Mouse (Mus musculus): Measurements from ENCODE around the gene Dhx34. TPM values are rescaled to one million over a fixed set of nuclear protein-coding genes. Genes with fewer than 3 reads are reported as not detected.

Dhx34 gene
- total RNA-seq, 2 experiments from 2014 or later: 12.2 to 13.4 TPM

DNA sequence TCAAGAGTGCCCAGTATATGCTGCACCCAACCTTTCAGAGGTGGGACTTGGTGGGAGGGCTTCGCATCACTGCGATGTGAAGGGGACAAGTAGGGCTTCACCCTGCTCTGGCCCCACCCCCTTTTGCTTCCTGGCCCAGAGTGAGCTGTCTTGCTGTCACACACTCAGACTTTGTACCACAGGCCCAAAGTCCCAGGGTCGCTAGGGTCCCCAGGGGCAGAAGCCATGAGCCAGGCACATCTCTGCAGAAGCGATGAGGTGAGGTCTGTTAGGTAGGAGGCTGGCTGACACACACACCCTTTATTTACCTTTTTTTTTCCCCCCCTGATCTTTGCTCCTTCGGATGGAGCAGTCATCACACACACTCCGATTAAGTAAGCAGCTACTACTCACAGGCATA lies 8.6 kb downstream of the Dhx34 start:
- no peak for DNase-seq
- intact Hi-C loops (cut with DNase I): no loop called here

DNA sequence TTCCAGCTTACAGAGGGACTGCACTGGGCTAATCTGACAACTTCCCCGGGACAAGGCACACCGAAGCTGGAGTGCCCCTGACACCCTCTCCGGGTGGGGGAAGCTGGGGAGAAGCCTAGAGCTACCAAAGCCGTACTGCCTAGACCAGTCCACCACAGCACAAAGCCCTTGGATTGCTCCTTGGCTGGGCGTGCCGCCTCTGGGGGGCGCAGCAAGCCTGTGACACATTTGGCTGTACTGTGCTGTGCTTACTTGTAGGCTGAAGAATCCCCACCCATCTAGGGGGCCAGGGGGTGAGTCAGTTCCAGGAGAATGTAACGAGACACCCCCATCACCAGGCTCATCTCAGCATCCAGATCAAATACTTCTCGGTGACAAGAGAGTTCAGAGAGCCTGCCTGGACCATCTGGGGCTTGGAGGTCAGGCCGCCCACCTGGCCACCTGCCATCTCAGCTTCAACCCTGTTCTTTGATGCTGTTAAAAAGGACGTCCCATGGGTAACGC lies 10.9 kb downstream of the Dhx34 start:
- intact Hi-C loops (cut with DNase I): no loop called here
- no peak for DNase-seq

DNA sequence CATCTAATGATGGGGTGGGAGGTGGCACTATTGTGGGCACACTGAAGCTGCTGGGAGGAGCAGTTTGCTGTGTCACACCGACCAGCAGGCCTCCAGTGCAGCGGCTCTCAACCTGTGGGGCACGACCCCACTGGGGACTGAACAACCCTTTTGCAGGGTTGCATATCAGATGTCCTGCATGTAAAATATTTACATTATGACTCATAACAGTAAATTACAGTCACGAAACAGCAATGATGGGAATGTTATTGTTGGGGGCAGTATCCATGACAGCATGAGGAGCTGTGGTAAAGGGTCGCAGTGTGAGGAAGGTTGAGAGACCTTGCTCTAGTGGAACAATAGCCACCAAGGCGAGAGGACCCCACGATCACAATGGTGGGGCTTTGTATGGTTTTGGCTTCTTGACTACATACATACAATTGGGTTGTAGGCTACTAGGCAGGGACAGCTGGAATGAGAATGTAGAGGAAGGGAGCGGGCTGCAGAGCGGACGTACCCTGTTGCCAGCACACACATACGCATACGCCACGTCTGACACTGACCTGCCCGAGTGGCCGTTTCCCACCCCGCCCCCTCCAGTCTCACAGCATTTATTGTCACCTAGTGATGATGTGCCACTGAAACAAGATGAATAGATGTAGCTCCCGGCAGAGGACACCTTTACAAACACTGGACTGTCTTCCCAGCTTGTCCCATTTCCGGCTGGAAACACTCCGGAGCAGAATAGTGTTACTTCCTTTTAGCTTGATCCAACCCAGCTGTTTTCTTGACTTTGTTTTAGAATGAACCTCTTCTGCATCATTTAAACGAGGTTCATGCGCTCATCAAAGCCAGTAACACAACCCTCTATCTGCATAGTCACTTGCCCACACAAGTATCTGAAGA lies 12.8 kb downstream of the Dhx34 start:
- intact Hi-C loops (cut with DNase I): no loop called here
- DNase-seq: no peak

DNA sequence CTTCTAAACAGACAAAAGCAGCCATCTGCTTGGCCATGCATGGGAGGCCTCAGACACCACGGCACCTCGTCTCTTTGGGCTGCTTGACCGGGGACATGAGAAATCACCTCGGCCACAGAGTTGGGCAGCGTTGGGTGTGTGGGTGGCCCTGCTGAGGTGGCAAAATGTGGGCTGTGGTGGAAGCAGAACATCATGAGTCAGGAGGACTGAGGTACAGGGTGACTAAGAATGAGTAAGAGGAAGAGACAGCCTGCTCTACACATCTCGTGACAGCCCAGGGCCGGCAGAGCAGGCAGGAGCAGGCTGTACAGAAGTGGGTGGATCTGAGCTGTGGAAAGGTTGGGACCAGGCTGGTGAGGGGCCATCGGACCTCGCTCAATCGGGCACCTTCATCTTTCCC lies 14.3 kb downstream of the Dhx34 start:
- DNase-seq: no peak
- intact Hi-C loops (cut with DNase I): no loop called here

DNA sequence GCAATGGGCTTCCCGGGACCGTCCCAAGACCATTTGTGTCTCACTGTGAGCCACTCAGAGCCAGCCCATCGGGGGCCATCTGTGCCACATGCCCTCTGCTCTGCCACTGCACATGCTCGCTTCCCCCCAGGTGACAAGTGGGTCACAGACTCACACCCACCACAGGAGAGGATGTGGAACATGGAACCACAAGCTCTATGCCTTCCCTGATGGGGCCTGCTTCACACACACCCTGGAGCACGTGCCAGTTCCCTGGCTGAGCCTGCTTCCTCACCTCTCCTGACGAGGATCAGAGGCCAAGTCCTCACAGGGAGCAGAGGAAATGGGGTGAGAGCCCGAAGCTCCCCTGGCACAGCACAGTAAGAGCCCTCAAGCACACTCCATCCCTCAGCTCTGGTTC lies 14.8 kb downstream of the Dhx34 start:
- no peak for DNase-seq
- intact Hi-C loops (cut with DNase I): no loop called here

DNA sequence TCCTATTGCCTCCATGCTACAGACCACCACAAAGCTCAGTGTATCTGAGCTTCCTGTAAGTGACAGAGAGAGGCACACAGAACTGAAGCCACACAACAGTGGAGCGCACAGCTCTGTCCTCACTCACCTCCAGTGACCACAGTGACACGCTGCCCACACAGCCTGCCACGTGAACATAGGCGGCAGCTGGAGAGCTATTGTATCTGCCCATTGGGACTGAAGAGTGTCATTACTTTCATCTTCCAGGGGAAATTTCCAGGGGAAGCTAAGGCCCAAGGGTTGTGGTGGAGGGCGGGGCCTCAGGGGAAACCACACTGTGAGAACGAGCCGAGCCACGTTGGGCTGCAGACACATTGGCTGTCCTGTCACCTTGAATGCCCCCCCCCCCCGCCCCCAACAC lies 17.0 kb downstream of the Dhx34 start:
- no peak for DNase-seq
- intact Hi-C loops (cut with DNase I): no loop called here

DNA sequence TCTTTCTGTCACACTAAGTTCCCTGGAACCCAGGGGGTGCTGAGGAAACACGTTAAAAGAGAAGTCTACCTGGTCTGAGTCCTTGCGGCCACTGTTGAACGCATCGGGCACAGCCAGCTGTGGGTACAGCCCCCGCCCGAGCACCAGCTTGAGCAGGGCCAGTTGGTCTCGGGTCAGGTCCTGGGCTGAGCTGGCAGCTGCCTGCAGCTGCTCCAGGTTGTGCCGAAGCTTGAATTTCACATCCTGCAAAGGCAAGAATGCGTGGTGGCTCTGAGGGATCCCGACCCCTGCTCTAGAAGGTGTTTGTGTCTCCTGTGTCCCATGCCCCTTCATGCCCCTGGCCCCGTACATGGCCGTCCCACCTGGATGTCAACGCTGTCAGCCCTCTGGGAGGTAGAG lies 18.3 kb downstream of the Dhx34 start:
- no peak for DNase-seq
- intact Hi-C loops (cut with DNase I): no loop called here

DNA sequence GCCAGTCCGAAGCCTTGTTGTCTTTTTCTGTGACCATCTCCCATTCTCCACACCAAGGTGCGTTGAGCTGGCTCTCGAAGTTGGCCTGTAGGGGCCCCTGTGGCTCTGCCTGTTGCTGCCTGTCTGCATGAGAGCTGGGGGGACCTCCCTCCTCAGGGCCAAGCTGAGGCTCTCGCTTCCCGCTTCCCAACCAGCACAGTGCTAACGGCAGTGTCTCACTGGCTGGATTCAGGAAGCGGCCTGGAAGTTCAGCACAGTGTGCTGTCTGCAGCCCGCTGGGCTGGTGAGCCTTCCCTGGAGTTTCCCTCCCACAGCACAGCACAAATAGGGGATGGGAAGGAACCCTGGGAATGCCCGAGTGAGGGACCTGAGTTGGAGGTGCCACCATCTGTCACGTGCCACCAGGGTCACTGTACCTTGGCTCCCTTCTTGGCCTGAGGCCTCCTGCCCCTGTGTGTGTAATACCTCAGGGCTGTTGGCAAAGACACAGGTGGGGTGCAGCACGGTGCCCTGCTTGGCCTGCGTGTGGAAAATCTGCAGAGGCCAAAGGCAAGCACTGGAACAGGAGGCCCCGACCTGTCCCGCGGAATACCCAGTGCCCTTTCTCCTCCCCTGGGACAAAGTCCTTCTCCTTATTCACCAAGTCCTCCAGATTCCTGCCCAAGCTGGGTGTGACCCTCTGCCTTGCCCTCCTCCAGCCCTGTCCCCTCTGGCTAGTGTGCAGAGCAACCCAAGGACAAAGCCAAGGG lies 18.9 kb downstream of the Dhx34 start:
- no peak for DNase-seq
- intact Hi-C loops (cut with DNase I): no loop called here

DNA sequence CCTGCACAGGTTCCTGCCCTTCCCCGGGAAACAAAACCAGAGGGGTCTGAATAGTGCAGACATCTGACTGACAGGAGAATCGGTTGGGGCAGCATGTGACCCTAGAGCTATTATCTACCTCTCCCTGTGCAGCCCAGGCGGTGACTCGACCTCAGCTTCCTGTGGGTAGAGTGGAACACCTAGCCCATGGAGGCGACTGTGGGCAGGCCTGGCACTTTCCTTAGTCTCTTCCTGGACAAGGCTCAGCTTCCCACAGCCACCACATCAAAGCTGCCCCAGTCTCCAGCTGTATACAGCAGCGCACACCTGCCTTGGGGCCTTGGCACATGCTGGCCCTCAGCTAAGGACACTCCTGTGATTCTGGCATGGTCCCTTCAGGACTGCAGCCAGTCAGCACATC lies 20.7 kb downstream of the Dhx34 start:
- DNase-seq: no peak
- intact Hi-C loops (cut with DNase I): no loop called here

DNA sequence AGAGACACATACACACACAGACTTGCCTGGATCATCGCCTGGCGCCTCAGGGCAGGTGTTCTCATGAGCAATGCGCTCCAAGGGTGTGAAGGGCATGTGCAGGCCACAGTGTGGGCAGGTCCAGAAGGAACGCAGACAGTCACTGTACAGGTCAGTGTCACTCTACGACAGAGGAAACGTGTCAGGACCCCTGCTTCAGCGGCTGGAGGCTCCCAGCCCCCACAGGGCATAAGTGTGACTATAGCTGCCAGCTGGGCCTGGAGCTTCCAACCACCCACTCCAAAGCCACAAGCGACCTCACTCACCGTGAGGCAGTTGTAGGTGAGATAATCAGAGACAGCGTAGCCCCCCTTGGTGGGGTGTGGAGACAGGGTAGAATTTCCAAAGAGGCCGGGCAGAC lies 23.3 kb downstream of the Dhx34 start:
- no peak for DNase-seq
- intact Hi-C loops (cut with DNase I): no loop called here

DNA sequence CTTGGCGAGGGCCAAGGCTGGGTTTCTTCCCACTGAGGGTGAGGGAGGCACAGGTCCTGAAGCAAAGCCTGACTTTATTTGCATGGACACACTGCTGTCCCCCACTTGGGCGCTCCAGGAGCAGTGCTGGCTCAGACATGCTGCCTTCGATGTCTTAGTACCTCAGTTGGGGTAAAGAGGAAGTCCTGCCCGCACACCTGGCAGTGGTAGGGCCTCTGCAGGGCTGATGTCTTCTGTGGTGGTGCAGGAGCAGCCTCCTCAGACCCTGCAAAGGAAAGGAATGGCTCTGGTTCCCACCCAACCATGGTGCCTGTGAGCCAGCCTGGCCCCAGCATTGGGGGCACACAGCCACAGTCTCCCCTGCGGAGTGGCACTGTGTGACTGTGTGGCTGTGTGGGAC lies 24.7 kb downstream of the Dhx34 start:
- no peak for DNase-seq
- intact Hi-C loops (cut with DNase I): no loop called here

DNA sequence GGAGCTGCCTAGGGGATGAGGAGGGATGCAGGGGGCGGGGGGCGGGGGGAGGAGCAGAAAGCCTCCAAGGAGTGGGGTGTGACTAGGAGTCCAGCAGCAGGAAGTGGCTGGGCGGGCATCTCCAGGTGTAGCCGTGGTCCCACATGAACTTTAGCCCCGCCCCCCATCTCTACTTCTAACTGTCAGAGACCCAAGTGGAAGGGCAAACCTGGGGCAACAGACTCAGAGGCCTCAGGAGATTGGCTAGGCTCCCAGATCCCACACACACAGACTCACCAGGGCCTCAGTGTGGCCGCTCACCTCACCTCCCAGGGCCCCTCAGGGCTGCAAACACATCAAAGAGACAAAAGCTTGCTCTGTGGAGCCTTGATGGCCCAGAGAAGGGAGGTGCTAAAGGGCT lies 25.2 kb downstream of the Dhx34 start:
- intact Hi-C loops (cut with DNase I): no loop called here
- no peak for DNase-seq

DNA sequence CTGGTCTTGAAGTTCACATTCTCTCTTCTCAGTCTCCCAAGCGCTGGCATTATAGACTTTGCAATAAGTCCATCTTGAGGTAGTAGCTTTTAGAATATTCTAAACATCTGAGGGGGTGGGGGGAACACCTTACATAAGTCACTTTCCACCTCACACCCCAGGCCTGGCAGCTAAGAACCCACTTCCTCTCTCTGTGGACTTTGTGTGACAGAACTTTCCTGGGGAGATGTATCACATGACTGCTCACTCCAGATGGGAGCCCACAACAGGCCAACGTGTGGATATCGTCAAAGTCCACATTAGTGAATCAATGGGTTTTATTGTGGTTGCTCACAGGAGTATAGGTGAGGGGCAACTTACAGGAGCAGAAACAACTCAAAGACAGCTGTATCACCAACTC lies 28.1 kb downstream of the Dhx34 start:
- no peak for DNase-seq
- intact Hi-C loops (cut with DNase I): loop anchor here (5.0 kb wide), 1 partner anchor 69 kb away; no protein-coding TSS in a partner anchor

DNA sequence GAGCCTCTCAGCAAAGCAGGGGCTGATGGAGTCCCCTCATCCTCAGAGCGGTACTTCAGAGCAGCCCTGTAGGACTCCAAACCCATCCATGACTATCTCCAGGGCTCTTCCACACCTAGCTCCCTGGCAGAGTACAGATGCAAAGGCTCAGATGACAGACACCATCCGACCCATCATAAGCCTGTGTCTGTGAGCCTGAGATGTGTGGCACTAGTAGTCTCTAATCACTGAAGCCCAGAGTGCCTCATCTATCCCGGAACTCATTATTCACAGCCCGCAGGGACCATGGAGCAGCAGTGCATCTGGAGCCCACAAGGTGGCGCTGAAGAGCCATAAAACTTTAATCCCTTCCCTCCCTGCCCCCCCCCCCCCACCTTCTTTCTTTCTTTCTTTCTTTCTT lies 29.5 kb downstream of the Dhx34 start:
- peak; percentile 79 for DNase-seq
- intact Hi-C loops (cut with DNase I): loop anchor here (5.0 kb wide), 1 partner anchor 70 kb away; no protein-coding TSS in a partner anchor

DNA sequence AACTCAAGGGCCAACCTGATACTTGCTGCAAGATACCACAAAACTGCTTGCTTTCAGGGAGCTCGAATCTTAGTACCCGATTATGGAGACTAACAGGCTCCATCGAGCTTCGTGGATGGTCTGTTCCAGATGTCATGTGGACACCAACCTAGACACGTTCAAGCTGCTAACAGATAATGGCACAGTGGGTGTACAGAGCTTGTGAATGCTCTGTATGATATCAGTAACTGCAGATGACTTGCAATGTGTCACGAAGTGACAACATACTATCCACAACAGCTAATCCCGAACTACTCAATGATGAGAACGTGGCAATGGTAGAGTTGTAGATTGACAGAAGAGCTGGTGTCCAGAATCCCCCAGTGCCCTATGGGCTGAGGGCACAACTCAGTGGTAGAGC lies 34.3 kb downstream of the Dhx34 start:
- intact Hi-C loops (cut with DNase I): no loop called here
- no peak for DNase-seq

DNA sequence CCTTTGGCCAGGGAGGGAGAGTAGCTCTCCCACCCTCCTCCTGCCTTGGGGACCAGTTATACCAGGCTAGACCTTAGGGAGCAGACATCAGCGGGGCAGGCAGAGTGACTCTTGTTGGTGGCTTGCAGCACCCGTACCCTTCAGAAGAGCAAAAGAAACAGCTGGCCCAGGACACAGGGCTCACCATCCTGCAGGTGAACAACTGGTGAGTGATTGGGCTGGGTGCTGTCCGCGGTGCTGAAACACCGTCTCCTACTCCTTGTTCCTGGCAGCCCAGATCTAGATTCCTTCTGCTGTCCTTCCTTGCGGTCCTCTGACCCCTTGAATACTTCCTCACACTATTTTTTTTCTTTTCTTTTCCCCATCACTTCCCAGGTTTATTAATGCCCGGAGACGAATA lies 38.2 kb downstream of the Dhx34 start:
- no peak for DNase-seq
- intact Hi-C loops (cut with DNase I): no loop called here

DNA sequence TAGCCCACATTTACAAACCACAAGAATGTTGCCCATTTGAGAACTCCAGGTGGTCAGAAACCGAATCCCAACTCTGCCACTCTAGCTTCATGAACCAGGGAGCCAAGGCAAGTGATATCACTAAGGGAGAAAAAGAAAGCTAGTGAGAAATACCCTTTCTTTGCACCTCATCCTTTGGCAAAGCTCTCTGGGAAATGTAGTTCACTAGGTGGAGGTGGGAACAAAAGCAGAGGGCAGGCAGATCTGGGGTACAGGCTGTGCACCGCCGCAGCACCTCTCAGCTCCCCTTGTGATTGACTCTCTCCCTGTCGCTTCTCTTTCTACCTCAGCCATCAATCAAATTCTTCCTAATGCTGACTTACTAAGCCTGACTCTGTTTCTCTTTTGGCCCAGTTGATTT lies 43.7 kb downstream of the Dhx34 start:
- intact Hi-C loops (cut with DNase I): no loop called here
- DNase-seq: no peak

DNA sequence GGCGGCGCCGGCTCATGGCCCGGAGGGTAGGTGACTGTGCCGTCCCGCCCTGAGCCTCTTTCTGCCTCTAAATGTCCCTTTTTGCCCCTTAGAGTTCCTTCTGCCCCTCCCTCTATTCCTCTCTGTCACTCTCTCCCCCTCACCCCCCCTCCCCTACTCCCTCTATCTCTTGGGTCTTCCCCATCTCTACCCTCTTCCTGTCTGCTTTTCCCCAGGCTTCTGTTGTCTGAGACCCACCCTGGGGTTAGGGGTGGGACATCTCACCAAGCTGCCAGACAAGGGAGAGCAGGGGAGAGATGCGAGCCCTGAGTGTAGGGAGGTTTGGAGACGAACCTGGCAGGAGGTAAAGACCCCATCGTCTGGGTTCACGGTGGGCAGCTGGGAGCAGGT lies 46.3 kb downstream of the Dhx34 start:
- DNase-seq: no peak
- intact Hi-C loops (cut with DNase I): no loop called here

DNA sequence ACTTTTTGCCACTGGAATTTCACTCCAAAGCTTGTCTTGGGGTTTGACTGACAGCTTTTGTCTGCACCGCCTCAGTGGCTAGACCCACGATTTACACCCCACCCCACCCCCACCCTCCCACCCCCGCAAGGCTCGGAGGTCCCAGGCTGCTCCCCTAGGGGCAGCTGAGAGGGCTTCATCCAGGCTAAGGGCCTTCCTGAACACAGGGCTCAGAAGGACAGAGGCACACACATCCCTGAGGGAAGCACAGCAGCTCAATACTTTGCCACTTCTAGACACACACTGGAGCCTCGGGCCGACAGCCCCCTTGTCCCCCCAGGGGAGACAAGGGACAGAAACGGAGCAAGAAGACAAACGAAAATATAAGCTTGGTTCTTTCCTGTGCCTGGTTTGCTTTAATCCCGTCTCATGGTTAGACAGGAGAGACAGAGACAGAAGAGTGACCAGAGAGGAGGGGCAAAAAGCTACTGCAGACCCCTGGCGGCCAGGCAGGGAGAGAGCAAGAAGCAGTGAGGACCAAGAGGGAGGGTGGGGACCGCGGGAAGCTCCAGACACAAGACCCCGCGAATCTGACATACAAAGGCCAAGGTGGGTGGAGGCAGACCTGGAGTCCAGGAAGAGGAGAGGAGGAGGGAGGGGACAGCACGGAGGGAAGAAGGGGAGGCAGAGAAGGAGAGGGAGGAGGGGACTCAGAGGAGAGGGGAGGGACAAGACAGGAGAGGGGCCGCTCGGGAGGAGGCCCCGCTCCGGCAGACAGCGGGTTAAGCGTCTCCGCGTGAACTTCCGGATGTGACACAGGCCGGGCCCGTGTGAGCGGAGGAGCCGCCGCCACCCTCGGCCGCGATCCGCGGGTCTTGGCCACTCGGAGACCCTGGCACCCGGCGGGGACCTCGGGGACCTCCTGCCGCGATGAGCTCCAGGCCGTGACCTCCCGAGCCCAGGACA lies 47.0 kb downstream of the Dhx34 start, which contains the start of gene Meis3:
Gene Meis3, plus strand, starts transcription at position 494 of the 945 bp plus-strand sequence.
- DNase-seq: peak; percentile 72
- intact Hi-C loops (cut with DNase I): no loop called here

DNA sequence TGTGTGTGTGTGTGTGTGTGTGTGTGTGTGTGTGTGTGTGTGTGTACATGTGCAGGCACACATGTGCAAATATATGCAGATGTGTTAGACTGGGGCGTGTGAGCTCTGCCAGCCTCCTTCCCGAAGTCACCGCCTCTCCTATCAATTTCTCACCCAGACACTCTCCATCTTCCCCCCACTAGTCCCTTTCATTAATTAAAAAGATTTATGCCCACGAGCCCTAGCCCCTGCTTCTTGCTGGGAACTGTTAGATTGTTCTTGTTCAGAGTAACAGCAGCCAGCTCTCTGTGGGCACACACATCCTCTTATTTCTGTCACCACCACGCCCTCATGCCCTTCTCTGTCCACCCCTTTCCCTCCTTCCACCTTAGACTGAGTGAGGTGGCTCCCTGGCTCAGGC lies 48.7 kb downstream of the Dhx34 start:
- intact Hi-C loops (cut with DNase I): no loop called here
- DNase-seq: no peak
